In the genomic region with DNA sequence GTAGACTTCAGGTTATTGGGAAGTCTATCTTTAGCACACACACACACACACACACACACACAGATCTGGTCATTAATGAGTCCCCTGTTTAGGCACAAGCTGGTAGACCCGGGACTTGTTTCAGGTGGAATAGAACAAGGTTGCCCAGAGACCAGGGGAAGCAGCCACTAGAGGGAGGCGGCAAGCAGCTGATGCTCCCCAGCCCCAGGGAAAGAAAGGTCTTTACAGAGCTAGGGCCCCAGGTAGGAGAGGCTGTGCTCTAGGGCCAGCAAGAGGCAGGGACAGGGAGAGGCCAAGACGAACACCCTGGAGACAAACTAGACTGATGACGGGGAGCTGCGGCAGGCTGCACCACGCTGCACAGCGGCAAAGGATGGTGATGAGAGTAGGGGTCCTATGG, we compare ENCODE assay signal across 11 mouse cellular contexts.
A peak's percentile ranks its signal among the peaks of the same experiment; 100 is the strongest.
DNase-seq lines count a peak whose midpoint lies in the region; ATAC-seq and TF ChIP-seq lines count a peak whose summit lies in the region.
"Had no signal": no experiment of that assay in that cellular context is flagged by ENCODE, and none has a peak within 500 bp of the region (broad histone marks: within the 10 kb centered on the region; RNA-seq: fewer than 3 reads in every experiment).

No protein-coding gene starts in this region.

- H3ac ChIP-seq in C2C12 (ENCODE audit: control insufficient read depth, insufficient read length, low read depth), result no peak overlapping the region

- no peaks in the 10 kb centered on the region for H3K9me3 ChIP-seq in forebrain, postnatal 0 days (ENCODE audit: low read length)
- H3K9me3 ChIP-seq in forebrain, embryonic 11.5 days (ENCODE audit: control insufficient read depth, low read length), result no peaks in the 10 kb centered on the region
- no peaks in the 10 kb centered on the region for H3K9me3 ChIP-seq in hindbrain, embryonic 10.5 days
- H3K9me3 ChIP-seq: G1E; limb, embryonic 12.5 days; midbrain, embryonic 12.5 days had no signal

- H3K27ac ChIP-seq in forebrain, postnatal 0 days (ENCODE audit: low read depth, low read length), result no peak overlapping the region
- no peak overlapping the region for H3K27ac ChIP-seq in forebrain, embryonic 11.5 days (ENCODE audit: low read depth, low read length)
- H3K27ac ChIP-seq in embryonic fibroblast, embryonic 13.5 days (ENCODE audit: insufficient read depth, low read length), result no peak overlapping the region
- no peak overlapping the region; the same call in 1 of the 2 replicates for H3K27ac ChIP-seq in hindbrain, embryonic 10.5 days
- H3K27ac ChIP-seq: limb, embryonic 12.5 days; midbrain, embryonic 12.5 days had no signal

- H3K79me2 ChIP-seq in C2C12 (ENCODE audit: control insufficient read depth, insufficient read depth), result no peaks in the 10 kb centered on the region

- H3K9ac ChIP-seq in forebrain, postnatal 0 days, result no peak overlapping the region
- H3K9ac ChIP-seq in forebrain, embryonic 11.5 days (ENCODE audit: low read length), result no peak overlapping the region
- H3K9ac ChIP-seq: limb, embryonic 12.5 days; midbrain, embryonic 12.5 days had no signal

- H3K36me3 ChIP-seq in forebrain, postnatal 0 days (ENCODE audit: insufficient read depth), result no peaks in the 10 kb centered on the region
- no peaks in the 10 kb centered on the region; the same call in 1 of the 2 replicates for H3K36me3 ChIP-seq in forebrain, embryonic 11.5 days (ENCODE audit: control insufficient read depth, insufficient read depth, low read length)
- H3K36me3 ChIP-seq in C2C12 (ENCODE audit: control insufficient read depth, insufficient read depth), result peaks cover 63% of the 10 kb centered on the region
- H3K36me3 ChIP-seq in hindbrain, embryonic 10.5 days, result peaks cover 61% of the 10 kb centered on the region
- H3K36me3 ChIP-seq: G1E had no signal

- no peaks in the 10 kb centered on the region for H3K27me3 ChIP-seq in forebrain, postnatal 0 days (ENCODE audit: insufficient read depth, low read length)
- no peaks in the 10 kb centered on the region for H3K27me3 ChIP-seq in forebrain, embryonic 11.5 days (ENCODE audit: control insufficient read depth, insufficient read depth, low read length)
- H3K27me3 ChIP-seq in C2C12 (ENCODE audit: control insufficient read depth, insufficient read depth, insufficient read length), result no peaks in the 10 kb centered on the region
- no peaks in the 10 kb centered on the region for H3K27me3 ChIP-seq in hindbrain, embryonic 10.5 days (ENCODE audit: insufficient read depth, poor library complexity, severe bottlenecking)
- H3K27me3 ChIP-seq: limb, embryonic 12.5 days; midbrain, embryonic 12.5 days had no signal

- no peak for DNase-seq in forebrain, postnatal 0 days
- DNase-seq in forebrain, embryonic 11.5 days (ENCODE audit: low spot score), result no peak
- peak; percentile 33 to 57 for DNase-seq in kidney, postnatal 36 days
- no peak for DNase-seq in kidney, adult 18-20 months
- no peak for DNase-seq in retina, postnatal 1 day
- DNase-seq in hindbrain, embryonic 10.5 days (ENCODE audit: low spot score), result no peak

- 0 out of 2 replicates have a peak, but pooled peaks have one; percentile 29 for ATAC-seq in forebrain, postnatal 0 days
- no peak for ATAC-seq in forebrain, embryonic 11.5 days (replicated peaks; ENCODE audit: low FRiP score)

- H3K4me3 ChIP-seq in forebrain, postnatal 0 days (ENCODE audit: low read depth, low read length), result no peak overlapping the region
- H3K4me3 ChIP-seq in forebrain, embryonic 11.5 days (ENCODE audit: low read depth, low read length), result no peak overlapping the region
- no peak overlapping the region for H3K4me3 ChIP-seq in C2C12 (ENCODE audit: insufficient read depth, poor library complexity, severe bottlenecking)
- no peak overlapping the region for H3K4me3 ChIP-seq in embryonic fibroblast, embryonic 13.5 days (ENCODE audit: insufficient read depth, low read length)
- no peak overlapping the region for H3K4me3 ChIP-seq in hindbrain, embryonic 10.5 days
- H3K4me3 ChIP-seq: limb, embryonic 12.5 days; midbrain, embryonic 12.5 days had no signal

- no peak overlapping the region for H3K4me2 ChIP-seq in forebrain, postnatal 0 days (ENCODE audit: low read depth)
- no peak overlapping the region for H3K4me2 ChIP-seq in forebrain, embryonic 11.5 days (ENCODE audit: low read depth, low read length, severe bottlenecking)
- H3K4me2 ChIP-seq: limb, embryonic 12.5 days; midbrain, embryonic 12.5 days had no signal

- 55% methylated on average over 7 of the region's 7 CpGs for WGBS in forebrain, postnatal 0 days
- WGBS in forebrain, embryonic 11.5 days, result 51% methylated on average over 7 of the region's 7 CpGs
- 62% methylated on average over 7 of the region's 7 CpGs for WGBS in hindbrain, embryonic 10.5 days

- H3K4me1 ChIP-seq in forebrain, postnatal 0 days (ENCODE audit: insufficient read depth), result no peaks in the 10 kb centered on the region
- no peaks in the 10 kb centered on the region for H3K4me1 ChIP-seq in forebrain, embryonic 11.5 days (replicated peaks; ENCODE audit: control insufficient read depth, insufficient read depth, low read length)
- no peaks in the 10 kb centered on the region; the same call in 1 of the 2 replicates for H3K4me1 ChIP-seq in embryonic fibroblast, embryonic 13.5 days (ENCODE audit: control insufficient read depth, insufficient read depth, low read length)
- peaks cover 35% of the 10 kb centered on the region for H3K4me1 ChIP-seq in hindbrain, embryonic 10.5 days (replicated peaks)
- H3K4me1 ChIP-seq: limb, embryonic 12.5 days; midbrain, embryonic 12.5 days had no signal

- no peaks in the 10 kb centered on the region for H3K79me3 ChIP-seq in C2C12 (ENCODE audit: low read depth)

- TF ChIP-seq CTCF in forebrain, postnatal 0 days (IDR thresholded peaks at IDR 0.05; ENCODE audit: low read depth), result peak; percentile 46; the same call in 1 of the 2 replicates
- peak; percentile 37 for TF ChIP-seq CTCF in C2C12 (IDR thresholded peaks at IDR 0.05; ENCODE audit: control insufficient read depth, insufficient read depth, insufficient read length)
- TF ChIP-seq CTCF in embryonic fibroblast, embryonic 13.5 days (IDR thresholded peaks at IDR 0.05; ENCODE audit: borderline replicate concordance, insufficient read depth, low read length), result peak; percentile 54; the same call in 1 of the 2 replicates

- no peak for TF ChIP-seq POLR2A in embryonic fibroblast, embryonic 13.5 days (IDR thresholded peaks at IDR 0.05; ENCODE audit: low read depth, low read length)

TF ChIP-seq in C2C12, 6 proteins besides CTCF, POLR2A, EP300 and RAD21:
- TF ChIP-seq USF1 (IDR thresholded peaks at IDR 0.05; ENCODE audit: low read depth), result no peak
- TF ChIP-seq CEBPB (IDR thresholded peaks at IDR 0.05; ENCODE audit: low read depth), result no peak
- no peak for TF ChIP-seq MYOG (IDR thresholded peaks at IDR 0.05; ENCODE audit: control insufficient read depth, extremely low read depth, insufficient read length)
- no peak for TF ChIP-seq MYOD1 (IDR thresholded peaks at IDR 0.05; ENCODE audit: control insufficient read depth, insufficient read length, low read depth)

Comparison
In these comparisons a context has a peak if more than half of its experiments do, and no peak if none do; other contexts are left out.
1. DNase-seq: peak in kidney, postnatal 36 days (2 of 2); none in forebrain, postnatal 0 days (single experiment), forebrain, embryonic 11.5 days (single experiment), kidney, adult 18-20 months (single experiment), retina, postnatal 1 day (single experiment) and hindbrain, embryonic 10.5 days (single experiment).
2. Peak in every context shown above with its lines, with median percentiles within 50 percentile points of each other: CTCF ChIP-seq.